Mouse (Mus musculus) lung, embryonic 14.5 days (tissue): ENCODE measurements around the gene Mfsd6. TPM values are rescaled to one million over a fixed set of nuclear protein-coding genes. Genes with fewer than 3 reads are reported as not detected.

Source experiments
- ATAC-seq: fragments of 200-750 bp; cut with Nextera tagmentation; 2 replicates; pipeline ENCODE4 v1.8.0; 2017; ENCODE audit warnings: mild to moderate bottlenecking, moderate TSS enrichment, moderate library complexity; ENCODE audit not compliant: insufficient read depth
- DNase-seq: peaks from one replicate; pipeline ENCODE4 v3.0.0-alpha.2; 2015
- H3K27ac ChIP-seq: fragments of 300-500 bp; sonication (generic); 2 replicates; pipeline ENCODE4 v1.5.1; 2014; ENCODE audit warnings: low read depth, mild to moderate bottlenecking, moderate library complexity
- H3K27me3 ChIP-seq: fragments of 300-500 bp; sonication (generic); 2 replicates; pipeline ENCODE4 v1.6.1; 2014; ENCODE audit warnings: low read length, control low read depth; ENCODE audit not compliant: insufficient read depth
- H3K36me3 ChIP-seq: fragments of 300-500 bp; sonication (generic); 2 replicates; pipeline ENCODE4 v1.6.1; 2014; ENCODE audit warnings: control low read depth; ENCODE audit not compliant: insufficient read depth
- H3K4me1 ChIP-seq: fragments of 300-500 bp; sonication (generic); 2 replicates; pipeline ENCODE4 v1.6.1; 2014; ENCODE audit warnings: antibody characterized with exemption, control low read depth; ENCODE audit not compliant: insufficient read depth
- H3K4me2 ChIP-seq: fragments of 300-500 bp; sonication (generic); 2 replicates; pipeline ENCODE4 v1.6.1; 2014; ENCODE audit warnings: mild to moderate bottlenecking
- H3K4me3 ChIP-seq: fragments of 300-500 bp; sonication (generic); 2 replicates; pipeline ENCODE4 v1.5.1; 2014; ENCODE audit warnings: low read depth, low read length
- H3K9ac ChIP-seq: fragments of 300-500 bp; sonication (generic); 2 replicates; pipeline ENCODE4 v1.6.1; 2014
- H3K9me3 ChIP-seq: fragments of 300-500 bp; sonication (generic); 2 replicates; pipeline ENCODE4 v1.6.1; 2016; ENCODE audit warnings: low read depth, low read length, control low read depth
- CTCF ChIP-seq: IDR thresholded peaks from 2 replicates; pipeline ENCODE4 v1.5.1; 2016; ENCODE audit warnings: antibody characterized with exemption, low read depth
- WGBS: fragments of 180-500 bp; shearing (Covaris S2); extraction: QIAGEN DNeasy Blood & Tissue Kit; methylation state at CpG from one replicate; pipeline ENCODE4 v1.1.7; 2014; 5-methylcytosine and 5-hydroxymethylcytosine counted together
- polyA plus RNA-seq: library from polyadenylated mRNA; unstranded; fragments of >200 nt; fragmentation: Nextera tagmentation; extraction: Ambion mirVana; gene quantifications from 2 replicates; pipeline ENCODE4 v1.2.1, GENCODE M21; 2014

Mfsd6 gene
- polyA plus RNA-seq, 1 experiment from 2014 or later, result 3.9 TPM

DNA sequence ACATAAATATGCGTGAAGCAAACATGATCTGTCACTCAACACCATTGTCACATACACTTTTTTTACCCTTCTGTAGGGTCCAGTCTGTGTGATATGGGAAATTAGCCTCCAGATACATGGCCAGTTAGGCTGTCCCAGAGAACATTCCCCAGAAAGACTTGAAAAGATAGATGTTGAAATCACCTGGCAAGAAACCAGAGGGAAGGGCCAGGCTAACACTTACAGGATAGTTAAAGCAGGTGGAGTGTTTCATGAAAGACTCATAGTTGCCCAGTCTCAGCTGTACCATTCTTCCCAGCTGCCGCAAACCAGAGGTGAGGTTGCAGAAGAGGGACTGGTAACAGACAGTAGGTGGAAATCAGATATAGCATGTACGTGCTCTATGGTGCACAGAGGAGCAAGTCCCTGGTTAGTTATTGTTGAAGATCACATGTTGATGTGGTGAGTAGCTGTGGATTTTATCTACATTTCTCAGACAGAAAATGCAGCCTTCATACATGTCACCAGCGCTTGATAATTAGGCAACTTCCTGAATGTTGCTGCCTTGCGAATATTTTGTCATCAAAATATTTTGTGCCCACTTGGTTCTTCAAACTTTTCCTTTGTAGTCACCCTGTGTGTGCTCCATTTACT lies 1.7 kb upstream of the Mfsd6 start:
- no peak overlapping the region for H3K9ac ChIP-seq
- no peaks in the 10 kb centered on the region for H3K36me3 ChIP-seq
- no peak for ATAC-seq
- H3K4me1 ChIP-seq, result no peaks in the 10 kb centered on the region
- no peak overlapping the region for H3K27ac ChIP-seq
- WGBS, result 78% methylated on average over 5 of the region's 5 CpGs
- 0 out of 2 replicates have a peak, but pooled peaks cover 8% of the 10 kb centered on the region for H3K27me3 ChIP-seq
- no peak overlapping the region for H3K4me2 ChIP-seq
- no peak for DNase-seq
- no peaks in the 10 kb centered on the region for H3K9me3 ChIP-seq
- H3K4me3 ChIP-seq, result no peak overlapping the region
- no peak for TF ChIP-seq CTCF

GRCm38 (mm10) chr1:52726371-52727055 lies 749 bp downstream of the Mfsd6 start:
- TF ChIP-seq CTCF, result no peak
- ATAC-seq, result peak; percentile 74
- under 1% methylated on average over 56 of the region's 56 CpGs for WGBS

GRCm38 (mm10) chr1:52722586-52722985 lies 4.7 kb downstream of the Mfsd6 start:
- Histone ChIP-seq H3K4me3 (no peak overlapping the region), H3K9ac (no peak overlapping the region)
- TF ChIP-seq CTCF, result no peak

More at GRCm38 (mm10) chr1:52726371-52727055, 749 bp downstream of the Mfsd6 start:
- Histone ChIP-seq H3K9me3 (no peaks in the 10 kb centered on the region), H3K4me1 (no peaks in the 10 kb centered on the region), H3K27me3 (0 out of 2 replicates have a peak, but pooled peaks cover 8% of the 10 kb centered on the region), H3K9ac (peak overlapping the region; percentile 70), H3K27ac (0 out of 2 replicates have a peak overlapping the region, but pooled peaks have one; percentile 42), H3K4me2 (peak overlapping the region; percentile 94), H3K36me3 (no peaks in the 10 kb centered on the region), H3K4me3 (peak overlapping the region; percentile 74)
- DNase-seq, result peak; percentile 63

DNA sequence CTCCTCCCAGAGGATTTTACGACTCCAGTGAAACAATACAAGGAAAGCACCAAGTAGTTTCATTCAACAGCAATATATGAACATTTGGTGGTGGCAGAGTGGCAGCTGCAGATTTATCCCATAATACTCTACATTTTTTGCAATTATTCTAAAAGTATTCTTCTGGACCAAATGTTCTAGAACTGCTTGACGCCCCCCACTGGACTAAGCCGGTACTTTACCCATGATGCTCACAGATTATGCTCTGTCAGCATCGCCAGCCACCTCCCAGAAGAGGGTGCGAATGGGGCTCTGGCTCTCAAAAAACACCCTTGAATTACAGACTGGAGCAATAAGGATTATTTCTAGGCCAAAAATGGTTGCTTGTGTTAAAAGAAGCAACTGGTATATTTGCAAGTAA lies 8.2 kb downstream of the Mfsd6 start:
- Histone ChIP-seq H3K9ac (no peak overlapping the region), H3K36me3 (no peaks in the 10 kb centered on the region), H3K27me3 (no peaks in the 10 kb centered on the region), H3K27ac (no peak overlapping the region), H3K4me1 (no peaks in the 10 kb centered on the region), H3K4me2 (no peak overlapping the region), H3K4me3 (no peak overlapping the region), H3K9me3 (no peaks in the 10 kb centered on the region)
- WGBS, result 57% methylated on average over 5 of the region's 5 CpGs
- DNase-seq (no peak), ATAC-seq (no peak)
- peak; percentile 33 for TF ChIP-seq CTCF

More at GRCm38 (mm10) chr1:52722586-52722985, 4.7 kb downstream of the Mfsd6 start:
- DNase-seq, result no peak
- Histone ChIP-seq H3K4me2 (no peak overlapping the region), H3K36me3 (no peaks in the 10 kb centered on the region), H3K27me3 (no peaks in the 10 kb centered on the region), H3K27ac (no peak overlapping the region), H3K4me1 (no peaks in the 10 kb centered on the region), H3K9me3 (no peaks in the 10 kb centered on the region)
- no peak for ATAC-seq
- WGBS, result 50% methylated on average over 4 of the region's 4 CpGs

DNA sequence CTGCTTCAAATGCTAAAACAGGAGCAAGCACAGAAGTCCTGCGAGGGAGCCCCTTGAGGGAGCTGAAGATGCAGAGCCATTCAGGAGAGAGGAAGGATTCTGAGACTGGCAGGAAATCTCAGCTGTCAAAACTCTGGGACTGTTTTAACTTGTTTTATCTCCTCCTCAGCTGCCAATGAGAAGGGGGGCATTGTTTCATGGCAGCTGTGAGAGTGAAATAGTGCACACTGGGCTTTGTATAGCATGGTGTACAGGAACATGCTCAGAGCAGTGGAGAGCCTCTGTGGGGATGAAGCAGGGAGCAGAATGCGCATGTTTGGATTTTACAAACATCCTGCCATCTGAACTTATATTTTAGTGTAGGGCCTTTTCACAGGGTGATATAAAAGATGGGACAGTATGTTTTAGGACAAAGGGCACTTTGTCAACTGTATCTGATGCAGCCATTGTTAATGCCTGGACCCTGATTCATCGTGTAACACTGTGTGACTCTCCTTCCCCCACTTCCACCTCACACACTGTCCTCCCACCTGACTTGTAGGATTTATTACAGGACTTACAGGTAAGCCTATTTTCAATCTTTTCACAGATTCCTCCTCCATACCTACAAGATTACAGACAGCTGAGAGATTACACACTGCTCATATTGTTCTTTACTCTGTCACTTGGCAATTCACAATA lies 9.1 kb downstream of the Mfsd6 start:
- no peak overlapping the region for H3K9ac ChIP-seq
- no peak for TF ChIP-seq CTCF

GRCm38 (mm10) chr1:52714451-52714850 lies 12.8 kb downstream of the Mfsd6 start:
- ATAC-seq, result no peak

More for the DNA sequence above, 9.1 kb downstream of the Mfsd6 start:
- Histone ChIP-seq H3K4me1 (no peaks in the 10 kb centered on the region), H3K9me3 (no peaks in the 10 kb centered on the region), H3K36me3 (no peaks in the 10 kb centered on the region), H3K4me3 (no peak overlapping the region), H3K4me2 (no peak overlapping the region), H3K27me3 (no peaks in the 10 kb centered on the region), H3K27ac (no peak overlapping the region)
- WGBS, result 44% methylated on average over 3 of the region's 3 CpGs
- ATAC-seq (peak; percentile 35; the same call in 1 of the 2 replicates), DNase-seq (no peak)

GRCm38 (mm10) chr1:52714021-52714420 lies 13.2 kb downstream of the Mfsd6 start:
- Histone ChIP-seq H3K4me3 (no peak overlapping the region), H3K4me1 (no peaks in the 10 kb centered on the region), H3K4me2 (no peak overlapping the region), H3K9me3 (no peaks in the 10 kb centered on the region), H3K9ac (no peak overlapping the region), H3K27me3 (no peaks in the 10 kb centered on the region), H3K27ac (no peak overlapping the region), H3K36me3 (no peaks in the 10 kb centered on the region)
- no peak for TF ChIP-seq CTCF
- DNase-seq, result no peak
- no peak for ATAC-seq
- 34% methylated on average over 3 of the region's 3 CpGs for WGBS

More at GRCm38 (mm10) chr1:52714451-52714850, 12.8 kb downstream of the Mfsd6 start:
- no peak for DNase-seq
- no peak for TF ChIP-seq CTCF
- no peak overlapping the region for H3K4me2 ChIP-seq
- no peak overlapping the region for H3K27ac ChIP-seq
- no peak overlapping the region for H3K4me3 ChIP-seq
- no peaks in the 10 kb centered on the region for H3K9me3 ChIP-seq
- WGBS, result 73% methylated on average over 1 of the region's 1 CpGs
- no peak overlapping the region for H3K9ac ChIP-seq
- no peaks in the 10 kb centered on the region for H3K36me3 ChIP-seq
- H3K27me3 ChIP-seq, result no peaks in the 10 kb centered on the region
- no peaks in the 10 kb centered on the region for H3K4me1 ChIP-seq
